Mouse (Mus musculus): ENCODE results near the gene St6galnac3. TPM values are rescaled to one million over a fixed set of nuclear protein-coding genes. Genes with fewer than 3 reads are reported as not detected.

The St6galnac3 gene
- total RNA-seq, 2 experiments from 2014 or later, result 10.5 to 10.6 TPM

DNA sequence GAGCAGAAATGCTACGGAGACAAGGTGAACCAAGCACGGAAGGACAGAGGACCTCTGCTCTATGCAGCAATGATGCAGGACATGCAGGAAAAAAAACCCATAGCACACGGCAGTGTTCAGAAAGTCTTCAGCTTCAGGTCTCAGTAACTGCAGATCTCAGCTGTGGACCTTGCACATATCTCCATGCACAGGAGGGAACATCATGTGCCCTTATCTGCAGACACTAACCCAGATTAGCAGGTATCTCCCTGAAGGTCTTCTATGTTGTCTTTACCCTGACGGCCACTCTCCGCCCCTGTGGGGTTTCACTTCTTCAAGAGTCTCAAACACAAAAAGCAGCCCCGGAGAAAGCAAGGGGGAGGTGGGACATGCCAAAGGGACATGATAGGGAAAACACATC is 244.0 kb downstream of the St6galnac3 start:
- no peak for DNase-seq (ENCODE audit: low spot score in 2 of 2)

GRCm38 (mm10) chr3:153480636-153481006 is 244.4 kb downstream of the St6galnac3 start:
- DNase-seq (ENCODE audit: low spot score in 2 of 2), result no peak

DNA sequence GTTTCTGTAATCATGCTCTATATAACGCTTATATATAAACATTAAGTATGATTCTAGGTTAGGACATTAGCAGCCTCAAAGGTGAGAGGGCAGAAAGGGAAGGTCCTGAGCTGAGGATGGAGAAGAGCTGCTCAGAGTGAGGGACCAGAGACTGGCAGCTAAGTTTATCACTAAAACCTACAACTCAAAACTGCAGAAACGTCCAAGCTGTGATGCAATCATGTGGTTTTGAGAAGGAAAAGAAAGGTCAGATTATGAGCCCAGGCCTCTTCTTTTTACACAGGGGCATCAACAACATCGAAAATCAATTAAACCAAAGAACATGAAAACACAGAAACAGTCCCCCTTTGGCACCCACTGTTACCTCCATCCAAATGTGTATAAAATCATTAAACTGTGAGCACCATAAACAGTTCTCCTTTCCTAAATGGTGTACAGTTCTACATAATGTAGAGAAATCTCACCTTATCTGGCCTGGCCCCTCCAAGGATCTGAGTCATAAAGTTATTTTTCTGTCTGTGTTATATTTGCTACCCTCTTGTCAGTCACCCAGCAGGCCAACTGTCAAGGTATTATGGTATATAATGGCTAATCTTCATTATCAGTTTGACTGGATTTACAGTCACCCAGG is 244.9 kb downstream of the St6galnac3 start:
- no peak for DNase-seq (ENCODE audit: low spot score in 2 of 2)

DNA sequence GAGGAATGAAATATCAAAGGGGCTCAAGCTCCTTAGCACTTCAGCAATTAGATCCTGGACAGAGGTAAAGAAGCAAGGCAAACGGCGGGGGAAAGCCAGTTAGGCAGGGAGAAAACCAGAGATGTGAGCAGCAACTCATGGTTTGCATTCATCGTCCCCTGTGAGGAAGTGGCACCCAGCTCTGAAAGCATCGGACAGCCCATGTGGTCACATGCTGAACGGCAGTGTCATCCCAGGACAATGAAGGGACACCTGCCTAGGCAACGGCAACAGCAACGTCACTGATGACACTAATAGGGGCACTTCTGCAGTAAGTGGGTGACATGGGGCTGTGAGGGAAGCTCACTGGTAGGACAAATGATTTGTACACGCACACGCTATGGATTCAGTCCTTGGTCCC is 249.1 kb downstream of the St6galnac3 start:
- DNase-seq (ENCODE audit: low spot score in 2 of 2), result no peak

- no peak for DNase-seq (ENCODE audit: low spot score in 2 of 2)
Measured at GRCm38 (mm10) chr3:153475461-153475860, 249.5 kb downstream of the St6galnac3 start.

- no peak for DNase-seq (ENCODE audit: low spot score in 2 of 2)
Measured at GRCm38 (mm10) chr3:153472583-153473471, 252.1 kb downstream of the St6galnac3 start.

- no peak for DNase-seq (ENCODE audit: low spot score in 2 of 2)
Measured at GRCm38 (mm10) chr3:153463849-153464248, 261.1 kb downstream of the St6galnac3 start.

GRCm38 (mm10) chr3:153460173-153460572 is 264.8 kb downstream of the St6galnac3 start:
- no peak for DNase-seq (ENCODE audit: low spot score in 2 of 2)

GRCm38 (mm10) chr3:153458593-153458992 is 266.4 kb downstream of the St6galnac3 start:
- DNase-seq (ENCODE audit: low spot score in 2 of 2), result no peak

- no peak for DNase-seq (ENCODE audit: low spot score in 2 of 2)
Measured at GRCm38 (mm10) chr3:153457701-153458100, 267.3 kb downstream of the St6galnac3 start.

DNA sequence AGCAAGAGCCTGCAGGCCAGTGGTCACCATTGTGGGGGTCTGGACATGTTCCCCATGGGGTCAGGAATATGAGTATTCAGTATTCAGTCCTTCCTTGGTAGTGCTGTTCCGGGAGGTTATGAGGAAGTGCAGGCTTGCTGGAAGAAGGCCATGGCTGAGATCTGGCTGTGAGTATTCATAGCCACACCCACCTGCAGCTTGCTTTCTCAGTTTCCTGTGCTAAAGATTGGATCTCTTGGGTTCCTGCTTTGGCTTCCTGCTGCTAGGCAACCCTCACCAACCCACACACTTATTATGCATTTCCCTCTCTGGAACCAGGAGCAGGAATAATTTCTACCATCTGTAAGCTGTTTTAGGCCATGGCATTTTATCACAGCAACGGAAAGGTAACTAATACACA is 267.8 kb downstream of the St6galnac3 start:
- DNase-seq (ENCODE audit: low spot score in 2 of 2), result no peak

DNA sequence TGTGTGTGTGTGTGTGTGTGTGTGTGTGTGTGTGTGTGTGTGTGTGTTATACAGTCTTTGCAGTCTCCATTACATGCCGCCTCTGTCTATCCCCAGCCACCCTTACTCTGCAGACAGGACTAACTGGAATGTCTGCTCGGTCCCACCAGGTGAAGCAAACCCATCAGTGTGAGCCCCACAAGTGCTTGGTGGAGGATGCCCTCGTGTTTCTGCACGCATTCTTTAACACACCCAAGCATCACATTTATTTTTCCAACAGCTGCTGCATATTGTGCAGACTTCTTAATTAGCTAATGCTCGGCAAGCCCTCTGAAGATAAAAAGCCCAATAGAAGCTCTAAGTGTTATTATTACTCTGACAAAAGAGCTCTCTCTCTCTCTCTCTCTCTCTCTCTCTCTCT is 268.7 kb downstream of the St6galnac3 start:
- no peak for DNase-seq (ENCODE audit: low spot score in 2 of 2)

GRCm38 (mm10) chr3:153453127-153454049 is 271.6 kb downstream of the St6galnac3 start:
- no peak for DNase-seq (ENCODE audit: low spot score in 2 of 2)

DNA sequence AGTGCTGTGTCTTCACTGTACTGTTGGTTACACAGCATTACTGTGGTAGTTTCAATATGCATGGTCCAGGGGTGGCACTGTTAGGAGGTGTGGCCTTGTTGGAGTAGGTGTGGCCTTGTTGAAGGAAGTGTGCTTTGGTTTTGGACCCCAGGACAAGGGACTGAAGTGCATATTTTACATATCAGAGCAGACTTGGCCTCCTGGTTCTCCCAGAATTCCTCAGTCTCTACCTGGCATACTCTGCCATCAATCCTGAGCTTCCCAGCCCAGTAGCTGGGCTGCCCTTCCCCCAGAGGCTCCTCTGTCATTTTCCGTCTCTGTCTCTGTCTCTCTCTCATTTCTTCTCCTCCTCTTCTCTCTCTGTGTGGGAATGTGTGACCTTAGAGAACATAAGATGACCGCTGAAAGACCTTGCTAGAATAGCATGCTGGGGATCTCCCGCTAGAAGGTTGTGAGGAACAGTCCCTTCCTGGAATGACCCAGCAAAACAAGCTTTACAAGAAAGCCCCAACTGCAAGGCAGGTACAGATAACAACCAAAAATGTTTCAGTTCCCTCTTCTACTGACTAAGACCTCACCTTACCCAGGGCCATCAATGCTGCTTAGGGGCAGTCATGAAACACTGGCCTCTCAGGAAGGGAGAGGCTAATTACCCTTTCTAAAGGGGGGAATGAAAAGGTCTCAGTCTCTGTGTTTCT is 272.5 kb downstream of the St6galnac3 start:
- no peak for DNase-seq (ENCODE audit: low spot score in 2 of 2)

- no peak for DNase-seq (ENCODE audit: low spot score in 2 of 2)
Measured at GRCm38 (mm10) chr3:153441329-153441728, 283.6 kb downstream of the St6galnac3 start.

DNA sequence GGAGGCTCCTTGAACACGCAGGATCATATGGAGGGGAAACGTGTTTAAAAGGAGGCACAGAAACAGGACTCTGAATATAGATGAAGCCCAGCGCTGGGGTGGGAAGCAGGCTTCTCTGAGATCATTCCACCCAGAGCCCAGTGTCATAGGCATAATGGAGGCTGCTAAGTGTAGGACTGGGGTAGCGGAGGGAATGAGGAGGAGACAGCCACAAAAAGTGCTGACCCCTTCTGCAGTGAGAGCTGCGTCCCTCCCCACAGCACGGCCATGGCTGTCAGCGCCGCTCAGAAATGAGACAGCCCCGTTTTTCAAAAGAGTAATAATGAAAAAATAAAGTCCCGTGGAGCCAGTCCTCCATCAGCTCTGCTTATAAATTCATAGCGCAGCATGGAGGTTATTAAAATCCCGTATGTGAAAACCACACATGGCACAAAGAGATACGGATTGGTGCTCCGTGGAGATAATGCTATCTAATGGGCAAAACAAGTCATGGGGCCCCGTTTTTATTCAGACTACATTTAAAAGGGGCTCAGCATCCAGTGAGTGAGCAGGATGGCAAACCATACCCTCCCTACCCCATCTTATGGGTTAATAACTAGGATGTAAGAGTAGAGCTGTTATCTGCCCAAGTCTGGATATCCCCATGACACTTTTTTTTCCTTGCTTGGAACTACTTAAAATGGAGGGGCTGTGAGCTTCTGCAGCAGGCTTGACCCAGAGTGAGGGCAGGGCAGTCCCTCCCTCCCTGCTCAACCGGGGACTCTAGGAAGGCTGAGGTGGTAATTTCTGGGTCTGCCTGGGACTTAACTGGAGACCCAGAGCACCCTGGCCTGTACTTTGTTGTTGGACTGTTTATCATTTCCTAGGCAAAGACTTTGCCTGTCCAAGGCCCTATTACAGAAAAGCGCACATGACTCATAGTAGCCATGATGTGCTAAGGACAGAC is 288.6 kb downstream of the St6galnac3 start:
- no peak for DNase-seq (ENCODE audit: low spot score in 2 of 2)

DNA sequence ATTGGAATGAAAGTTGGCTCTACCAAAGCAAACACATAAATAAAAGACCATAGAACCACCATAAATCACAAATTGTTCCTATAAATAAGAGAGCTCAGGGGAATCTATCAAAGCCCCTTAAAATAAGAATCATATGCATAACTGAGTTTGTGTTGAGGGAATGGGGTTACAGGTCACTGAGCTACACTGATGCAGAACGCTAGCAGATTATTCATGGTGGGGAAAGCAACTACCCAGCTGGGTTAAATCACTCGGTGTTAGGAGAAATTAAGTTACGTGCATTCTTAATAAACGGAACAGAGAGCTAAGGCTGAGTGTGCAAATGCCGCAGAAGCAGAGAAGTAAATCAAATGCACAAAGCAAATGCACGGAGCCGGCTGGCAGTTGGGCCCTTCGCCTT is 292.0 kb downstream of the St6galnac3 start:
- DNase-seq (ENCODE audit: low spot score in 2 of 2), result no peak

DNA sequence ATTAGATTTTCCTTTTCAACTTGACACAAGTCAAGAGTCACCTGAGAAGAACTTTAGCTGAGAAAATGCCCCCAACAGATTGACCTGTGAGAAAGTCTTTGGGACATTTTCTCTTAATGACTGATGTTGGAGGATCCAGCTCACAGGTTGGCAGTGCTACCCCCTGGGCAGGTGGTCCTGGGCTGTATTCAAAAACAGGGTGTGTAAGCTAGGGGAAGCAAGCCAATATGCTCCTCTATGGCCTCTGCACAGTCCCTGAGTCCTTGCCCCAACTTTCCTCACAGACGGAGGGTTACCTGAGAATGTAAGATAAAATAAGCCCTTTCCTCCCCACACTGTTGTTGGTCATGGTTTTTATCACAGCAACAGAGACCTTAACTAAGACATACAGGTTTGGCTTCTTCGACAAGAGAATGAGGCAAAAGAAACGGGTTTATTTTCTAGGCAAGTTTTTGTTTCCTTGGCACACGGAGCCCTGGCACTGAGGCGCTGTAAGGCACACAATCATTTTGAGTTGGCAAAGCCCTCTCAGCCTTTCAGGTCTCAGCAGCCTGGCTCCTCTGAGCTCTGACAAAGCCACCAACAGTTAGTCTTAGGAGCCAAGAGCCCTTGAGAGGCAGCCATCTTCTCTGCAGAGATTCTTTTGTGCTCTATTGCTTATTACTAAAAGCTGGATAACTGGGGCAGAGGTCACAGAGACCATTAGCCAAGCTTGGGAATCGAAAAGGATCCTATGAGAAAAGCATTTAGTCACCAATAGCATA is 292.7 kb downstream of the St6galnac3 start:
- DNase-seq (ENCODE audit: low spot score in 2 of 2), result no peak

GRCm38 (mm10) chr3:153429840-153430239 is 295.1 kb downstream of the St6galnac3 start:
- no peak for DNase-seq (ENCODE audit: low spot score in 2 of 2)

Data from gastrocnemius, postnatal 4 days (tissue).